Mouse (Mus musculus) liver, embryonic 14.5 days (tissue): Measurements from ENCODE around the gene Gm20521.

ENCODE experiments used
- CTCF ChIP-seq: IDR thresholded peaks from 2 replicates; pipeline ENCODE4 v1.5.1; 2016; ENCODE audit warnings: antibody characterized with exemption, low read depth, control low read depth
- EP300 ChIP-seq: IDR thresholded peaks from 2 replicates; pipeline ENCODE4 v1.6.1; 2016; ENCODE audit warnings: antibody characterized with exemption, low read depth

- TF ChIP-seq EP300 (no peak), CTCF (no peak)
These were observed 17.0 kb upstream of the Gm20521 start for GRCm38 (mm10) chr14:54866268-54866667.
